Mouse (Mus musculus): ENCODE results near the gene Cerkl. TPM values are rescaled to one million over a fixed set of nuclear protein-coding genes. Genes with fewer than 3 reads are reported as not detected.

Cerkl gene
- polyA plus RNA-seq, 1 experiment from 2014 or later, result 0.80 TPM

Other genes starting within 250 kb of the Cerkl start
- 2.6 and 2.8 TPM in 2 replicates for gene Itga4, start 201.4 kb downstream of the Cerkl start, polyA plus RNA-seq (2015; fragmentation: Nextera tagmentation; extraction: Ambion mirVana)
- gene Neurod1, start within 50 bp of the Cerkl start, polyA plus RNA-seq (2015; fragmentation: Nextera tagmentation; extraction: Ambion mirVana), result 21.0 and 21.4 TPM in 2 replicates
- gene Itprid2, start 178.6 kb upstream of the Cerkl start, polyA plus RNA-seq (2015; fragmentation: Nextera tagmentation; extraction: Ambion mirVana), result 4.0 and 4.3 TPM in 2 replicates